Mouse (Mus musculus) spleen, adult 2 months (tissue): Measurements from ENCODE around the gene Smyd3.

Source experiments
- CTCF ChIP-seq: fragments of 200-500 bp; IDR thresholded peaks from 2 replicates; pipeline ENCODE4 v1.5.1; 2011; ENCODE audit warnings: mild to moderate bottlenecking, inconsistent platforms; ENCODE audit not compliant: insufficient read depth, insufficient read length, insufficient replicate concordance; ENCODE audit errors: extremely low read depth
- POLR2A ChIP-seq: fragments of 200-500 bp; IDR thresholded peaks from 2 replicates; pipeline ENCODE4 v1.6.1; 2011; ENCODE audit warnings: low read depth, low read length, inconsistent platforms

GRCm38 (mm10) chr1:179169161-179169560 lies 348.7 kb downstream of the Smyd3 start:
- TF ChIP-seq CTCF (no peak), POLR2A (no peak)
